Mouse (Mus musculus) liver, adult 2 months (tissue): ENCODE data around the gene Baz2b. TPM values are rescaled to one million over a fixed set of nuclear protein-coding genes. Genes with fewer than 3 reads are reported as not detected.

Source experiments
- DNase-seq: peaks from one replicate; pipeline ENCODE4 v3.0.0-alpha.2; 2011; ENCODE audit warnings: low read depth, low spot score; ENCODE audit errors: extremely low read depth
- H3K27ac ChIP-seq: fragments of 200-500 bp; replicated peaks from 2 replicates; pipeline ENCODE4 v1.5.1; 2012; ENCODE audit warnings: low read depth, mild to moderate bottlenecking, control low read depth, inconsistent platforms, low read length; ENCODE audit not compliant: insufficient read depth
- H3K27me3 ChIP-seq: fragments of 200-500 bp; 2 replicates; pipeline ENCODE4 v1.6.1; 2012; ENCODE audit warnings: mild to moderate bottlenecking, moderate library complexity, low read length, inconsistent platforms; ENCODE audit not compliant: control insufficient read depth, insufficient read depth
- H3K36me3 ChIP-seq: fragments of 200-500 bp; 2 replicates; pipeline ENCODE4 v1.6.1; 2012; ENCODE audit warnings: low read length, inconsistent platforms; ENCODE audit not compliant: control insufficient read depth, insufficient read depth
- H3K4me1 ChIP-seq: fragments of 200-500 bp; 2 replicates; pipeline ENCODE4 v1.6.1; 2011; ENCODE audit warnings: low read length; ENCODE audit not compliant: control insufficient read depth, insufficient read depth
- H3K4me3 ChIP-seq: fragments of 200-500 bp; 2 replicates; pipeline ENCODE4 v1.5.1; 2011; ENCODE audit warnings: low read depth, mild to moderate bottlenecking, control low read depth, low read length, moderate library complexity; ENCODE audit not compliant: insufficient read depth
- H3K79me2 ChIP-seq: fragments of 200-500 bp; 2 replicates; pipeline ENCODE4 v1.6.1; 2012; ENCODE audit warnings: inconsistent platforms, mild to moderate bottlenecking, low read length, moderate library complexity; ENCODE audit not compliant: control insufficient read depth, insufficient read depth
- H3K9ac ChIP-seq: fragments of 200-500 bp; 2 replicates; pipeline ENCODE4 v1.6.1; 2012; ENCODE audit warnings: low read depth, mild to moderate bottlenecking, control low read depth, inconsistent platforms, low read length
- CTCF ChIP-seq: fragments of 200-500 bp; IDR thresholded peaks from 2 replicates; pipeline ENCODE4 v1.5.1; 2011; ENCODE audit warnings: low read depth, low read length, control low read depth
- POLR2A ChIP-seq: fragments of 200-500 bp; IDR thresholded peaks from 2 replicates; pipeline ENCODE4 v1.6.1; 2011; ENCODE audit warnings: low read length, control low read depth; ENCODE audit not compliant: insufficient read depth; ENCODE audit errors: extremely low read depth
- WGBS: fragments of 180-500 bp; shearing (Covaris S2); methylation state at CpG from one replicate; pipeline ENCODE4 v1.1.7; 2018; 5-methylcytosine and 5-hydroxymethylcytosine counted together
- polyA plus RNA-seq: library from polyadenylated mRNA; depleted of rRNA; stranded (reverse); fragments of >200 nt; gene quantifications from 2 replicates; pipeline ENCODE4 v1.2.3, GENCODE M21; 2012
- total RNA-seq: library from RNA; depleted of rRNA; stranded (reverse); fragments of >200 nt; gene quantifications from 2 replicates; pipeline ENCODE4 v1.2.3, GENCODE M21; 2014

The Baz2b gene
- total and polyA plus RNA-seq, 2 experiments, result 4.8 to 23.5 TPM

- DNase-seq, result no peak
- Histone ChIP-seq H3K27ac (no peak overlapping the region), H3K4me3 (no peak overlapping the region), H3K9ac (no peak overlapping the region), H3K79me2 (no peaks in the 10 kb centered on the region), H3K27me3 (no peaks in the 10 kb centered on the region), H3K36me3 (no peaks in the 10 kb centered on the region), H3K4me1 (no peaks in the 10 kb centered on the region)
- TF ChIP-seq CTCF (no peak), POLR2A (no peak)
- 98% methylated on average over 5 of the region's 5 CpGs for WGBS
Observed at GRCm38 (mm10) chr2:60200051-60200562, 9.5 kb downstream of the Baz2b start.

- no peak for TF ChIP-seq POLR2A
- TF ChIP-seq CTCF, result no peak
- H3K79me2 ChIP-seq, result no peaks in the 10 kb centered on the region
- H3K27ac ChIP-seq, result no peak overlapping the region
- no peak for DNase-seq
- WGBS, result 94% methylated on average over 1 of the region's 1 CpGs
- H3K4me3 ChIP-seq, result no peak overlapping the region
- H3K27me3 ChIP-seq, result no peaks in the 10 kb centered on the region
- H3K9ac ChIP-seq, result no peak overlapping the region
- no peaks in the 10 kb centered on the region for H3K36me3 ChIP-seq
- H3K4me1 ChIP-seq, result no peaks in the 10 kb centered on the region; the same call in 1 of the 2 replicates
Observed at GRCm38 (mm10) chr2:60196841-60197240, 12.8 kb downstream of the Baz2b start.

- no peak for TF ChIP-seq CTCF
- TF ChIP-seq POLR2A, result no peak
- Histone ChIP-seq H3K4me3 (peak overlapping the region; percentile 16; the same call in 1 of the 2 replicates), H3K27ac (no peak overlapping the region), H3K36me3 (no peaks in the 10 kb centered on the region), H3K4me1 (no peaks in the 10 kb centered on the region; the same call in 1 of the 2 replicates), H3K9ac (no peak overlapping the region), H3K27me3 (no peaks in the 10 kb centered on the region), H3K79me2 (no peaks in the 10 kb centered on the region)
- 10% methylated on average over 2 of the region's 2 CpGs for WGBS
- no peak for DNase-seq
Observed at GRCm38 (mm10) chr2:60181696-60182095, 27.9 kb downstream of the Baz2b start.

GRCm38 (mm10) chr2:60177490-60177889 lies 32.1 kb downstream of the Baz2b start:
- H3K27ac ChIP-seq, result no peak overlapping the region
- TF ChIP-seq POLR2A (no peak), CTCF (no peak)
- H3K27me3 ChIP-seq, result no peaks in the 10 kb centered on the region
- no peaks in the 10 kb centered on the region; the same call in 1 of the 2 replicates for H3K4me1 ChIP-seq
- DNase-seq, result no peak
- WGBS, result 82% methylated on average over 3 of the region's 3 CpGs
- H3K4me3 ChIP-seq, result no peak overlapping the region
- H3K9ac ChIP-seq, result no peak overlapping the region
- H3K36me3 ChIP-seq, result no peaks in the 10 kb centered on the region
- H3K79me2 ChIP-seq, result no peaks in the 10 kb centered on the region

GRCm38 (mm10) chr2:60176087-60176486 lies 33.6 kb downstream of the Baz2b start:
- no peak overlapping the region for H3K9ac ChIP-seq
- TF ChIP-seq CTCF (no peak), POLR2A (no peak)
- no peak overlapping the region for H3K4me3 ChIP-seq
- DNase-seq, result no peak
- H3K27ac ChIP-seq, result no peak overlapping the region
- no peaks in the 10 kb centered on the region for H3K4me1 ChIP-seq
- H3K79me2 ChIP-seq, result no peaks in the 10 kb centered on the region
- 90% methylated on average over 5 of the region's 5 CpGs for WGBS
- H3K36me3 ChIP-seq, result no peaks in the 10 kb centered on the region
- no peaks in the 10 kb centered on the region for H3K27me3 ChIP-seq

- no peak overlapping the region for H3K4me3 ChIP-seq
- no peak overlapping the region for H3K9ac ChIP-seq
- no peaks in the 10 kb centered on the region for H3K79me2 ChIP-seq
- H3K4me1 ChIP-seq, result no peaks in the 10 kb centered on the region
- no peaks in the 10 kb centered on the region for H3K27me3 ChIP-seq
- H3K36me3 ChIP-seq, result no peaks in the 10 kb centered on the region
- 92% methylated on average over 2 of the region's 4 CpGs for WGBS
- TF ChIP-seq CTCF (no peak), POLR2A (no peak)
- no peak overlapping the region for H3K27ac ChIP-seq
- DNase-seq, result no peak
Observed at GRCm38 (mm10) chr2:60175078-60175477, 34.6 kb downstream of the Baz2b start.
